In genomic region chr3:135729575-135729974, GRCm38 (mm10) we compare ENCODE assay signal across 7 mouse cellular contexts. TPM values are rescaled to one million over a fixed set of nuclear protein-coding genes. Genes with fewer than 3 reads are reported as not detected.
DNase-seq lines count a peak whose midpoint lies in the region; ATAC-seq and TF ChIP-seq lines count a peak whose summit lies in the region.

No protein-coding gene starts in this region.

- no peak for ATAC-seq in kidney, postnatal 0 days (replicated peaks; ENCODE audit: low FRiP score, low read depth)

- H3K4me3 ChIP-seq in kidney, postnatal 0 days (replicated peaks; ENCODE audit: low read depth, low read length), result no peak overlapping the region

- TF ChIP-seq CTCF in brain, embryonic 14.5 days (IDR thresholded peaks at IDR 0.05; ENCODE audit: borderline replicate concordance, extremely low read depth, insufficient read depth, insufficient read length), result no peak
- no peak for TF ChIP-seq CTCF in kidney, postnatal 0 days (IDR thresholded peaks at IDR 0.05; ENCODE audit: low read depth)

- H3K36me3 ChIP-seq in kidney, postnatal 0 days (ENCODE audit: insufficient read depth, low read length), result no peaks in the 10 kb centered on the region

- TF ChIP-seq POLR2A in brain, embryonic 14.5 days (IDR thresholded peaks at IDR 0.05; ENCODE audit: borderline replicate concordance, extremely low read depth, insufficient read depth, insufficient read length, poor library complexity, severe bottlenecking), result no peak

- DNase-seq in ovary, adult 18-20 months (ENCODE audit: low spot score), result peak; percentile 18
- no peak for DNase-seq in ovary, postnatal 36 days (ENCODE audit: low spot score)
- peak; percentile 71 for DNase-seq in brain, embryonic 14.5 days (ENCODE audit: low read depth)
- DNase-seq in kidney, postnatal 0 days (ENCODE audit: low spot score), result peak; percentile 16
- peak; percentile 72 for DNase-seq in skeletal muscle tissue, adult 2 months (ENCODE audit: low read depth, low spot score)
- no peak for DNase-seq in thymus, adult 18-20 months
- no peak for DNase-seq in embryo, embryonic 9.5 days (ENCODE audit: extremely low spot score)

- no peaks in the 10 kb centered on the region for H3K27me3 ChIP-seq in kidney, postnatal 0 days (ENCODE audit: insufficient read depth, low read length)

- no peaks in the 10 kb centered on the region for H3K4me1 ChIP-seq in kidney, postnatal 0 days (replicated peaks; ENCODE audit: insufficient read depth, low read length)

- no peak overlapping the region for H3K27ac ChIP-seq in kidney, postnatal 0 days

- H3K9me3 ChIP-seq in kidney, postnatal 0 days (replicated peaks; ENCODE audit: low read length), result no peaks in the 10 kb centered on the region

- H3K9ac ChIP-seq in kidney, postnatal 0 days (ENCODE audit: low read depth, low read length), result no peak overlapping the region

- 53% methylated on average over 5 of the region's 5 CpGs for WGBS in kidney, postnatal 0 days

- no peak overlapping the region for H3K4me2 ChIP-seq in kidney, postnatal 0 days (ENCODE audit: low read length)

RNA-seq across cellular contexts. Expression of gene Nfkb1, which starts 38.2 kb away (rescaled TPM):
- polyA plus RNA-seq in brain, embryonic 14.5 days (2012; rRNA removed), result 25.0 and 25.5 TPM in 2 replicates
- polyA plus RNA-seq in kidney, postnatal 0 days (2015; fragmentation: Nextera tagmentation; extraction: Ambion mirVana), result 18.1 and 19.3 TPM in 2 replicates

Comparison
In these comparisons a context has a peak if more than half of its experiments do, and no peak if none do; other contexts are left out.
1. DNase-seq: peak in ovary, adult 18-20 months (single experiment), brain, embryonic 14.5 days (single experiment), kidney, postnatal 0 days (single experiment) and skeletal muscle tissue, adult 2 months (single experiment); none in ovary, postnatal 36 days (single experiment), thymus, adult 18-20 months (0 of 2) and embryo, embryonic 9.5 days (single experiment).